In genomic region chr8:115255550-115255949, GRCm38 (mm10) we compare ENCODE assay signal across 27 mouse cellular contexts.
A peak's percentile ranks its signal among the peaks of the same experiment; 100 is the strongest.
DNase-seq lines count a peak whose midpoint lies in the region; ATAC-seq and TF ChIP-seq lines count a peak whose summit lies in the region.
"Had no signal": no experiment of that assay in that cellular context is flagged by ENCODE, and none has a peak within 500 bp of the region (broad histone marks: within the 10 kb centered on the region; RNA-seq: fewer than 3 reads in every experiment).

No protein-coding gene starts in this region.

- ATAC-seq in embryonic facial prominence, embryonic 13.5 days (ENCODE audit: insufficient number of reproducible peaks, insufficient read depth, low FRiP score, low TSS enrichment, low read depth): no peak
- ATAC-seq in lung, embryonic 14.5 days (ENCODE audit: insufficient read depth): no peak
- ATAC-seq in intestine, embryonic 15.5 days: no peak
- ATAC-seq: activated CD4-positive, CD25-positive, alpha-beta regulatory T cell, adult 4 months; forebrain, embryonic 14.5 days; forebrain, postnatal 0 days; hindbrain, postnatal 0 days had no signal

- no peak overlapping the region for H3K4me3 ChIP-seq in embryonic facial prominence, embryonic 13.5 days
- H3K4me3 ChIP-seq in embryonic facial prominence, embryonic 10.5 days: no peak overlapping the region
- H3K4me3 ChIP-seq in lung, embryonic 14.5 days (ENCODE audit: low read depth, low read length): no peak overlapping the region
- no peak overlapping the region for H3K4me3 ChIP-seq in intestine, embryonic 15.5 days (replicated peaks)
- H3K4me3 ChIP-seq: embryonic facial prominence, embryonic 15.5 days; heart, embryonic 12.5 days; heart, embryonic 15.5 days; hindbrain, embryonic 10.5 days had no signal

- peaks cover 8% of the 10 kb centered on the region for H3K4me1 ChIP-seq in embryonic facial prominence, embryonic 13.5 days
- peaks cover 32% of the 10 kb centered on the region for H3K4me1 ChIP-seq in embryonic facial prominence, embryonic 10.5 days
- H3K4me1 ChIP-seq in lung, embryonic 14.5 days (ENCODE audit: insufficient read depth): no peaks in the 10 kb centered on the region
- no peaks in the 10 kb centered on the region; the same call in 1 of the 2 replicates for H3K4me1 ChIP-seq in intestine, embryonic 15.5 days (replicated peaks)
- H3K4me1 ChIP-seq: embryonic facial prominence, embryonic 15.5 days; heart, embryonic 15.5 days had no signal

- TF ChIP-seq CTCF in lung, embryonic 14.5 days (IDR thresholded peaks at IDR 0.05; ENCODE audit: low read depth): no peak

- no peaks in the 10 kb centered on the region for H3K36me3 ChIP-seq in embryonic facial prominence, embryonic 13.5 days
- H3K36me3 ChIP-seq in embryonic facial prominence, embryonic 10.5 days (replicated peaks): no peaks in the 10 kb centered on the region
- no peaks in the 10 kb centered on the region for H3K36me3 ChIP-seq in lung, embryonic 14.5 days (ENCODE audit: insufficient read depth)
- no peaks in the 10 kb centered on the region for H3K36me3 ChIP-seq in intestine, embryonic 15.5 days
- H3K36me3 ChIP-seq: embryonic facial prominence, embryonic 15.5 days; heart, embryonic 12.5 days; heart, embryonic 15.5 days; hindbrain, embryonic 10.5 days had no signal

- peak overlapping the region; percentile 28; the same call in 1 of the 2 replicates for H3K4me2 ChIP-seq in embryonic facial prominence, embryonic 13.5 days
- H3K4me2 ChIP-seq in lung, embryonic 14.5 days: no peak overlapping the region
- peak overlapping the region; percentile 24; the same call in 1 of the 2 replicates for H3K4me2 ChIP-seq in intestine, embryonic 15.5 days (replicated peaks)
- H3K4me2 ChIP-seq: embryonic facial prominence, embryonic 15.5 days; heart, embryonic 12.5 days; heart, embryonic 15.5 days; hindbrain, embryonic 14.5 days had no signal

- no peak overlapping the region for H3K9ac ChIP-seq in embryonic facial prominence, embryonic 13.5 days
- no peak overlapping the region for H3K9ac ChIP-seq in lung, embryonic 14.5 days
- no peak overlapping the region for H3K9ac ChIP-seq in intestine, embryonic 15.5 days
- H3K9ac ChIP-seq: embryonic facial prominence, embryonic 15.5 days; forebrain, postnatal 0 days; heart, embryonic 12.5 days; heart, embryonic 15.5 days; hindbrain, embryonic 14.5 days had no signal

- DNase-seq in embryonic facial prominence, embryonic 10.5 days (ENCODE audit: low spot score): no peak
- DNase-seq in lung, embryonic 14.5 days: peak; percentile 31
- no peak for DNase-seq in lung, postnatal 36 days
- peak; percentile 14 for DNase-seq in adipocyte (ENCODE audit: low spot score)
- DNase-seq in frontal cortex, adult 2 months (ENCODE audit: extremely low spot score in 1 of 2, low spot score in 1 of 2): no peak
- DNase-seq in kidney, postnatal 14 days: no peak
- DNase-seq: adrenal gland, postnatal 10 days; adrenal gland, postnatal 36 days; cerebellum, adult 11 months; cerebellum, adult 2 months; cerebellum, adult 9-11 months; cerebellum, postnatal 25 days; forebrain, postnatal 0 days; gastrocnemius, postnatal 25 days; heart, adult 18-20 months; heart, postnatal 10 days; heart, postnatal 36 days had no signal

- H3K9me3 ChIP-seq in embryonic facial prominence, embryonic 13.5 days: no peaks in the 10 kb centered on the region
- no peaks in the 10 kb centered on the region for H3K9me3 ChIP-seq in embryonic facial prominence, embryonic 10.5 days
- no peaks in the 10 kb centered on the region for H3K9me3 ChIP-seq in lung, embryonic 14.5 days (ENCODE audit: low read depth, low read length)
- H3K9me3 ChIP-seq in intestine, embryonic 15.5 days: no peaks in the 10 kb centered on the region
- H3K9me3 ChIP-seq: embryonic facial prominence, embryonic 15.5 days; heart, embryonic 12.5 days; heart, embryonic 15.5 days; hindbrain, embryonic 10.5 days had no signal

- WGBS in embryonic facial prominence, embryonic 13.5 days: 39% methylated on average over 13 of the region's 13 CpGs
- 82% methylated on average over 13 of the region's 13 CpGs for WGBS in embryonic facial prominence, embryonic 10.5 days
- 35% methylated on average over 13 of the region's 13 CpGs for WGBS in lung, embryonic 14.5 days
- WGBS in intestine, embryonic 15.5 days: 46% methylated on average over 13 of the region's 13 CpGs

- no peak overlapping the region for H3K27ac ChIP-seq in embryonic facial prominence, embryonic 13.5 days
- no peak overlapping the region for H3K27ac ChIP-seq in embryonic facial prominence, embryonic 10.5 days (replicated peaks)
- H3K27ac ChIP-seq in lung, embryonic 14.5 days (ENCODE audit: low read depth): no peak overlapping the region
- no peak overlapping the region for H3K27ac ChIP-seq in intestine, embryonic 15.5 days
- H3K27ac ChIP-seq: embryonic facial prominence, embryonic 15.5 days; heart, embryonic 15.5 days; hindbrain, embryonic 10.5 days; hindbrain, embryonic 14.5 days; hindbrain, postnatal 0 days had no signal

- peaks cover 17% of the 10 kb centered on the region; the same call in 1 of the 2 replicates for H3K27me3 ChIP-seq in embryonic facial prominence, embryonic 13.5 days
- H3K27me3 ChIP-seq in embryonic facial prominence, embryonic 10.5 days (replicated peaks; ENCODE audit: low read depth, poor library complexity, severe bottlenecking): peaks cover 3% of the 10 kb centered on the region; the same call in 1 of the 2 replicates
- no peaks in the 10 kb centered on the region for H3K27me3 ChIP-seq in lung, embryonic 14.5 days (ENCODE audit: insufficient read depth, low read length)
- H3K27me3 ChIP-seq in intestine, embryonic 15.5 days (replicated peaks): no peaks in the 10 kb centered on the region
- H3K27me3 ChIP-seq: embryonic facial prominence, embryonic 15.5 days; heart, embryonic 12.5 days; heart, embryonic 15.5 days had no signal

Comparison
In these comparisons a context has a peak if more than half of its experiments do, and no peak if none do; other contexts are left out.
1. DNase-seq: peak in lung, embryonic 14.5 days (single experiment) and adipocyte (single experiment); none in embryonic facial prominence, embryonic 10.5 days (single experiment), lung, postnatal 36 days (single experiment), frontal cortex, adult 2 months (0 of 2) and kidney, postnatal 14 days (single experiment).